Mouse (Mus musculus): ENCODE measurements at regions not wholly inside any gene's neighbourhood (a gene's known extent, or its start where the extent isn't known, plus 50 kb on each side); places are given as distances from the start of the nearest gene placed in this dataset.

GRCm38 (mm10) chr4:89395336-89395735 is 84.5 kb upstream of the Cdkn2b start:
- no peak for DNase-seq

DNA sequence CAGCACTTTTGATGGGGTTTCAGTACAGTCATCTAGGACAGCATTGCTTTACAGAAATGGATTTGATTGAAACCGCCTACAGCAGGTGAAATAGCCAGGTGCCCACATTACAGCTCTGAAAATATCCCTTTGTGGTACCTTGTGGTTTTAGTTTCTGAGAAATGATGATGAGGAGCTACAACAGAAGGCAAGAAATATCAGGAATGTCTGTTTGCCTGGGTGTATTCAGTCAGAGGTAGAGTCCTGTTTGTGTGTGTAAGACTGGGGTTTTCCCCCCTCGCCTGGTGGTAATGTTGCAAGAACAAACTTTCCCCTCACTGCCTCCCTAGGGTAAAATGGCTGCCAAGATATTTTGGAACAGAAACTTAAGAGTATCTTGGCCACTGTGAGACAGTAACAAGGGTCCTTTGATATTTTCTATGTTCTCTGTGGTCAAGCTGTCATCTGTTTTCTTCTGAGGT is 82.4 kb upstream of the Cdkn2b start:
- no peak for DNase-seq

GRCm38 (mm10) chr4:89392791-89393190 is 82.0 kb upstream of the Cdkn2b start:
- no peak for DNase-seq

GRCm38 (mm10) chr4:89391463-89392308 is 80.8 kb upstream of the Cdkn2b start:
- DNase-seq: no peak

DNA sequence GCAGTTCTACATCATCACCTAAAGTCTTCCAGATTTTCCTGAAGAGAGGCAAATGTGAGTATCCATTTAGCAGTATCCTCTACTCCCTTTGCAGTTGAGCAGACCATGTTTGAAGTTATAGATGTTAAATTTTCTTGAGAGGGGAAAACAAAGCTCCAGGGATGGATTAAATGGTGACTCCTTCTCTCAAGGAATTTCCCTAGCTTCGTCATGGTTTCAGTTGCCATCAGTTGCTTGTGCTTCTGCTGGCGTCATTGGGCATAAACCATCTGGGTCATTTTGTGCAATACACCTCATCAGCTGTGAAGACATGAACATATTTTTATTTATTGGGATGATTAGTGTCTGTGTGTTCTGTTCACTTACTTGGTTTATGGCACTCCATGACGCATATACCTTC is 72.7 kb upstream of the Cdkn2b start:
- DNase-seq: no peak

- DNase-seq: no peak
Observed at GRCm38 (mm10) chr4:89382434-89382976, 71.7 kb upstream of the Cdkn2b start.

- no peak for DNase-seq
Observed at GRCm38 (mm10) chr4:89381763-89382162, 70.9 kb upstream of the Cdkn2b start.

- DNase-seq: no peak
Observed at GRCm38 (mm10) chr4:89381077-89381476, 70.2 kb upstream of the Cdkn2b start.

GRCm38 (mm10) chr4:89380330-89380945 is 69.6 kb upstream of the Cdkn2b start:
- no peak for DNase-seq

GRCm38 (mm10) chr4:89379622-89380329 is 68.9 kb upstream of the Cdkn2b start:
- DNase-seq: no peak

- no peak for DNase-seq
Observed at GRCm38 (mm10) chr4:89372631-89373030, 61.8 kb upstream of the Cdkn2b start.

- no peak for DNase-seq
Observed at GRCm38 (mm10) chr4:89368850-89369524, 58.1 kb upstream of the Cdkn2b start.

GRCm38 (mm10) chr4:89366581-89367141 is 55.8 kb upstream of the Cdkn2b start:
- no peak for DNase-seq

- DNase-seq: no peak
Observed at GRCm38 (mm10) chr4:89365875-89366274, 55.0 kb upstream of the Cdkn2b start.

- DNase-seq: no peak
Observed at GRCm38 (mm10) chr4:89363150-89363683, 52.4 kb upstream of the Cdkn2b start.

GRCm38 (mm10) chr4:89362650-89363049 is 51.8 kb upstream of the Cdkn2b start:
- DNase-seq: no peak

- no peak for DNase-seq
Observed at GRCm38 (mm10) chr4:89361316-89361715, 50.5 kb upstream of the Cdkn2b start.

All from lung, postnatal 10 days (tissue).